Mouse (Mus musculus): ENCODE results near the gene Kdm2b.

DNA sequence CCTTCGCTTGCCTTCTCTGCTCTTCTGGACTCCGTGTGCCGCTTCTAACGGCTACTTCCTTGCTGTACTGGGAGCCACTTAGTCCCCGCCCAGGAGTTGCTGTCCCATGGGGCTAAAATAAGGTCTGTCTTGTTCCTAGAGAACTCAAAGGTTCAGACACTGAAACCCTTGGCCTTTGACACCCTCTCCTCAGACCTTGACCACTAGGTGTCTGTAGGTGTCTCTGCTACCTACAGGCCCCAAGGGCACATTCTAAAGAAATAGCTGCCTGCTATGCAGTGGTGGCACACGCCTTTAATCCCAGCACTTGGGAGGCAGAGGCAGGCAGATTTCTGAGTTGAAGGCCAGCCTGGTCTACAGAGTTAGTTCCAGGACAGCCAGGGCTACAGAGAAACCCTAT, 73.5 kb downstream of the Kdm2b start:
- TF ChIP-seq POLR2A (IDR thresholded peaks at IDR 0.05; ENCODE audit: control insufficient read depth, low read depth, low read length) (no peak), CTCF (IDR thresholded peaks at IDR 0.05; ENCODE audit: control insufficient read depth, insufficient read depth, insufficient replicate concordance, low read depth, low read length) (no peak)
